Mouse (Mus musculus): Measurements from ENCODE around the gene Zfp683. TPM values are rescaled to one million over a fixed set of nuclear protein-coding genes. Genes with fewer than 3 reads are reported as not detected.

The Zfp683 gene
- polyA plus RNA-seq, 1 experiment from 2014 or later: not detected

GRCm38 (mm10) chr4:134041317-134042123 is 12.1 kb upstream of the Zfp683 start:
- WGBS: 62% methylated on average over 9 of the region's 9 CpGs
- Histone ChIP-seq H3K9me3 (ENCODE audit: control insufficient read depth, low read length) (no peaks in the 10 kb centered on the region), H3K27me3 (ENCODE audit: control insufficient read depth, insufficient read depth, low read length) (no peaks in the 10 kb centered on the region), H3K4me1 (ENCODE audit: control insufficient read depth, insufficient read depth, low read length) (no peaks in the 10 kb centered on the region), H3K4me2 (ENCODE audit: low read length) (no peak overlapping the region), H3K4me3 (replicated peaks; ENCODE audit: low read depth, low read length) (no peak overlapping the region), H3K9ac (replicated peaks; ENCODE audit: low read length) (no peak overlapping the region), H3K27ac (replicated peaks; ENCODE audit: low read depth, low read length) (no peak overlapping the region), H3K36me3 (ENCODE audit: control insufficient read depth, insufficient read depth, low read length) (no peaks in the 10 kb centered on the region)
- DNase-seq (peak; percentile 67), ATAC-seq (ENCODE audit: low FRiP score, low TSS enrichment) (no peak)

- ATAC-seq (ENCODE audit: low FRiP score, low TSS enrichment) (no peak), DNase-seq (no peak)
- no peak overlapping the region for H3K4me2 ChIP-seq (ENCODE audit: low read length)
- H3K9me3 ChIP-seq (ENCODE audit: control insufficient read depth, low read length): no peaks in the 10 kb centered on the region
- 71% methylated on average over 2 of the region's 2 CpGs for WGBS
- H3K4me1 ChIP-seq (ENCODE audit: control insufficient read depth, insufficient read depth, low read length): no peaks in the 10 kb centered on the region
- no peak overlapping the region for H3K27ac ChIP-seq (replicated peaks; ENCODE audit: low read depth, low read length)
- no peak overlapping the region for H3K4me3 ChIP-seq (replicated peaks; ENCODE audit: low read depth, low read length)
- no peaks in the 10 kb centered on the region for H3K27me3 ChIP-seq (ENCODE audit: control insufficient read depth, insufficient read depth, low read length)
- H3K9ac ChIP-seq (replicated peaks; ENCODE audit: low read length): no peak overlapping the region
- no peaks in the 10 kb centered on the region for H3K36me3 ChIP-seq (ENCODE audit: control insufficient read depth, insufficient read depth, low read length)
Measured at GRCm38 (mm10) chr4:134043041-134043440, 10.6 kb upstream of the Zfp683 start.

DNA sequence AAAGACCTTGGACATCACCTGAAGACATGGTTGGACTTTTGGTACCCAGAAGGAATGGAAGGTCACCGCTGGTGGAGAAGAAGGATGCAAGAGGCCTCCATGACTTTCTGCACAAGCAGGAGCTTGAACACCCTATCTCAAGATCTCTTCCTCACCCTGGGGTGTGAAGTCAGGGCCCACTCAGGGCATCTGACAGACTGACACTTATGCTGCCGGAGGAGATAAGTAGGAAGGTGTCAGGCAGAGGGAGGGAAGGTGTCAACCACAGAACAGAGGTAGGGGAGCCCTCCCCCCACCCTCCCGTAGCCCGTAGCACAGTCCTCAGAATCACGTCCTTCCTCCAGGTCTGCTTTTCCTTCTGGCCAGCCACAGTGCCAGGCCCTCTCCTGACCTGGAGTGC is 6.0 kb upstream of the Zfp683 start:
- Histone ChIP-seq H3K9ac (replicated peaks; ENCODE audit: low read length) (no peak overlapping the region), H3K4me2 (ENCODE audit: low read length) (no peak overlapping the region), H3K9me3 (ENCODE audit: control insufficient read depth, low read length) (no peaks in the 10 kb centered on the region), H3K4me1 (ENCODE audit: control insufficient read depth, insufficient read depth, low read length) (no peaks in the 10 kb centered on the region), H3K36me3 (ENCODE audit: control insufficient read depth, insufficient read depth, low read length) (no peaks in the 10 kb centered on the region), H3K4me3 (replicated peaks; ENCODE audit: low read depth, low read length) (no peak overlapping the region), H3K27ac (replicated peaks; ENCODE audit: low read depth, low read length) (no peak overlapping the region), H3K27me3 (ENCODE audit: control insufficient read depth, insufficient read depth, low read length) (no peaks in the 10 kb centered on the region)
- DNase-seq (no peak), ATAC-seq (ENCODE audit: low FRiP score, low TSS enrichment) (no peak)
- 90% methylated on average over 5 of the region's 5 CpGs for WGBS

DNA sequence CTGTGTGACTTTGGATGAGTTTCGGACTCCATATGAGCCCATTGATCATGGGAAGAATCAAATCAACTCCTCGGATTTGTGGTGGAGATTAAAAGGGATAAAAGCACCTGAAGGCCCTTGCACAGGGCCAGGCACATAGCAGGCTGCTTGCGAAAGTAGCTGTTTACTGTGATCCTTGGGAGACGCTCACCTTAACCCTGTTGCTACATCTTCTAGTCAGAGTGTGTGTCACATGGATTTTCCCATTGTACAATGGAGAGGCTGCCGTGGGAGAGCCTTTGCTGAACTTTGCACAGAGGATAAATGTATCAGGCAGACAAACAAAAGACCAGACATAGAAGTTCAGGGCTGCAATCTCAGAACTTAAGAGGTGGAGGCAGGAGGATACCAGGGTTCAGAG is 1.7 kb upstream of the Zfp683 start:
- no peak for DNase-seq
- WGBS: 82% methylated on average over 5 of the region's 5 CpGs
- H3K36me3 ChIP-seq (ENCODE audit: control insufficient read depth, insufficient read depth, low read length): no peaks in the 10 kb centered on the region
- H3K27ac ChIP-seq (replicated peaks; ENCODE audit: low read depth, low read length): no peak overlapping the region
- H3K9me3 ChIP-seq (ENCODE audit: control insufficient read depth, low read length): no peaks in the 10 kb centered on the region
- H3K9ac ChIP-seq (replicated peaks; ENCODE audit: low read length): no peak overlapping the region
- ATAC-seq (ENCODE audit: low FRiP score, low TSS enrichment): no peak
- no peak overlapping the region for H3K4me2 ChIP-seq (ENCODE audit: low read length)
- no peak overlapping the region for H3K4me3 ChIP-seq (replicated peaks; ENCODE audit: low read depth, low read length)
- no peaks in the 10 kb centered on the region for H3K27me3 ChIP-seq (ENCODE audit: control insufficient read depth, insufficient read depth, low read length)
- H3K4me1 ChIP-seq (ENCODE audit: control insufficient read depth, insufficient read depth, low read length): no peaks in the 10 kb centered on the region

- Histone ChIP-seq H3K4me2 (ENCODE audit: low read length) (no peak overlapping the region), H3K27me3 (ENCODE audit: control insufficient read depth, insufficient read depth, low read length) (no peaks in the 10 kb centered on the region), H3K4me3 (replicated peaks; ENCODE audit: low read depth, low read length) (no peak overlapping the region), H3K36me3 (ENCODE audit: control insufficient read depth, insufficient read depth, low read length) (no peaks in the 10 kb centered on the region), H3K27ac (replicated peaks; ENCODE audit: low read depth, low read length) (no peak overlapping the region), H3K4me1 (ENCODE audit: control insufficient read depth, insufficient read depth, low read length) (no peaks in the 10 kb centered on the region), H3K9me3 (ENCODE audit: control insufficient read depth, low read length) (no peaks in the 10 kb centered on the region), H3K9ac (replicated peaks; ENCODE audit: low read length) (no peak overlapping the region)
- no peak for ATAC-seq (ENCODE audit: low FRiP score, low TSS enrichment)
- WGBS: 27% methylated on average over 8 of the region's 8 CpGs
- peak; percentile 70 for DNase-seq
Measured at GRCm38 (mm10) chr4:134052560-134052959, 1.1 kb upstream of the Zfp683 start.

DNA sequence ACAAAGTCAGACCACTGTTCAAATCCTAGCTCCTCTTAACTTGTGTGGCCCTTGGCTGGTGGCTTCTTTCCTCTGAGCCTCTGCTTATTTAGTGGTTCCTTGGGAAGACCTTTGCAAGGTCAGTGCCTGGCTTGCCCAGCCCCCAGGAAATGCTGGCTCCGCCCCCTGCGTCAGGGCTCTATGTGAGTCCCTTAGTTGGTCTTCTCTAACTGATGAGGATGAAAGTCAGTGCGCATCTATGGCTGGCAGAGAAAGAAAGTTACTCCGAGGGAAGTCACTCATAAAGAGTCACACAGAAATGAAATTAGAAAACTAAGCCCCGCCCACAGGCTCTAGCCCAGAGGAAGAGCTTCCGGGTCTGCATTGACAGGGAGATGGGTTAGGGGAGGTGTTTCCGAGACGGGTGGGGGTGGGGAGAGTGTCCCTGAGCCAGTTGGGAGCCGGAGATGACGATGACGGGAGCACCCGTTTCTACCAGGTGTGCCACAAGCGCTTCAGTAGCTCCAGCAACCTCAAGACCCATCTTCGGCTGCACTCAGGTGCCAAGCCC is 4.6 kb downstream of the Zfp683 start:
- no peak overlapping the region for H3K9ac ChIP-seq (replicated peaks; ENCODE audit: low read length)
- H3K4me3 ChIP-seq (replicated peaks; ENCODE audit: low read depth, low read length): no peak overlapping the region
- no peaks in the 10 kb centered on the region for H3K9me3 ChIP-seq (ENCODE audit: control insufficient read depth, low read length)
- H3K4me2 ChIP-seq (ENCODE audit: low read length): no peak overlapping the region
- DNase-seq (no peak), ATAC-seq (ENCODE audit: low FRiP score, low TSS enrichment) (no peak)
- H3K27ac ChIP-seq (replicated peaks; ENCODE audit: low read depth, low read length): no peak overlapping the region
- WGBS: 37% methylated on average over 14 of the region's 14 CpGs
- no peaks in the 10 kb centered on the region for H3K36me3 ChIP-seq (ENCODE audit: control insufficient read depth, insufficient read depth, low read length)
- no peaks in the 10 kb centered on the region for H3K27me3 ChIP-seq (ENCODE audit: control insufficient read depth, insufficient read depth, low read length)
- H3K4me1 ChIP-seq (ENCODE audit: control insufficient read depth, insufficient read depth, low read length): no peaks in the 10 kb centered on the region

DNA sequence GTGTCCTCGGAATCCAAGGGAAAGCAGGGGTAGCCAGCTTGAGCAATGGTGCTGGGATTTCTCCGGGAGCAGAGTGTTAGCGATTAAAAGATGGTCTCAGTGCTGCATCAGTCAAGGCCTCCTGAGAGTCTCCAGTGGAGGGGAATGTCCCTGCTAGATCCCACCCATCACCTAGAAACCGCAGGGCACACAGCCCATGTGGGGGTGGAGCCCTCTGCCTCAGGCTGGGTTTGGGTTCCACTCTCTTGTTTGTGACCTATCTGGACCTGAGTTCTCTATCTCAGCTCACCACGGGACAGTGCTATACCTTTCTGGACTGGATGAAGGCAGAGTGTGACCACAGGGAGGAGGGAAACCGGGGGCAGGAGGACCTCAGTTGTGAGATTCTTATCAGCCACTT is 5.3 kb downstream of the Zfp683 start:
- ATAC-seq (ENCODE audit: low FRiP score, low TSS enrichment): no peak
- H3K9ac ChIP-seq (replicated peaks; ENCODE audit: low read length): no peak overlapping the region
- H3K36me3 ChIP-seq (ENCODE audit: control insufficient read depth, insufficient read depth, low read length): no peaks in the 10 kb centered on the region
- no peak overlapping the region for H3K4me3 ChIP-seq (replicated peaks; ENCODE audit: low read depth, low read length)
- H3K9me3 ChIP-seq (ENCODE audit: control insufficient read depth, low read length): no peaks in the 10 kb centered on the region
- no peaks in the 10 kb centered on the region for H3K4me1 ChIP-seq (ENCODE audit: control insufficient read depth, insufficient read depth, low read length)
- H3K27me3 ChIP-seq (ENCODE audit: control insufficient read depth, insufficient read depth, low read length): no peaks in the 10 kb centered on the region
- no peak overlapping the region for H3K27ac ChIP-seq (replicated peaks; ENCODE audit: low read depth, low read length)
- 85% methylated on average over 6 of the region's 6 CpGs for WGBS
- H3K4me2 ChIP-seq (ENCODE audit: low read length): no peak overlapping the region
- no peak for DNase-seq

GRCm38 (mm10) chr4:134060135-134060865 is 6.7 kb downstream of the Zfp683 start, which contains the start of gene Crybg2:
Gene Crybg2, plus strand, starts transcription at chr4:134060815.
- no peak within 1 kb of the TSS for H3K9ac ChIP-seq (replicated peaks; ENCODE audit: low read length)
- no peak for DNase-seq
- H3K27ac ChIP-seq (replicated peaks; ENCODE audit: low read depth, low read length): no peak within 1 kb of the TSS
- no peak for ATAC-seq (ENCODE audit: low FRiP score, low TSS enrichment)
- no peak within 1 kb of the TSS for H3K4me2 ChIP-seq (ENCODE audit: low read length)
- H3K27me3 ChIP-seq (ENCODE audit: control insufficient read depth, insufficient read depth, low read length): no peaks in the 10 kb centered on the region
- H3K36me3 ChIP-seq (ENCODE audit: control insufficient read depth, insufficient read depth, low read length): no peaks in the 10 kb centered on the region
- WGBS: 45% methylated on average over 28 of the region's 28 CpGs
- no peaks in the 10 kb centered on the region for H3K4me1 ChIP-seq (ENCODE audit: control insufficient read depth, insufficient read depth, low read length)
- H3K9me3 ChIP-seq (ENCODE audit: control insufficient read depth, low read length): no peaks in the 10 kb centered on the region
- no peak within 1 kb of the TSS for H3K4me3 ChIP-seq (replicated peaks; ENCODE audit: low read depth, low read length)

All from midbrain, embryonic 14.5 days (tissue).